Mouse (Mus musculus): Measurements from ENCODE around the gene Plvap. TPM values are rescaled to one million over a fixed set of nuclear protein-coding genes. Genes with fewer than 3 reads are reported as not detected.
A peak's percentile ranks its signal among the peaks of the same experiment; 100 is the strongest.

The Plvap gene
- polyA plus RNA-seq (2014; fragmentation: Nextera tagmentation; extraction: Ambion mirVana) = 33.7 and 34.1 TPM in 2 replicates

GRCm38 (mm10) chr8:71511644-71512043 is at the start of gene Plvap:
Gene Plvap, minus strand, starts transcription at chr8:71511752.
- Histone ChIP-seq H3K4me3 (ENCODE audit: low read depth, low read length) (no peak within 1 kb of the TSS), H3K4me2 (no peak within 1 kb of the TSS), H3K36me3 (ENCODE audit: control insufficient read depth, insufficient read depth, low read length) (no peaks in the 10 kb centered on the region), H3K27ac (ENCODE audit: low read depth, low read length) (no peak within 1 kb of the TSS), H3K27me3 (ENCODE audit: control insufficient read depth, insufficient read depth, low read length) (peaks cover 23% of the 10 kb centered on the region), H3K9ac (ENCODE audit: low read length) (no peak within 1 kb of the TSS), H3K4me1 (ENCODE audit: control insufficient read depth, insufficient read depth, low read length) (peaks cover under 1% of the 10 kb centered on the region; the same call in 1 of the 2 replicates), H3K9me3 (ENCODE audit: control insufficient read depth, low read length) (no peaks in the 10 kb centered on the region)
- DNase-seq (ENCODE audit: low spot score, missing footprints) (no peak), ATAC-seq (ENCODE audit: low FRiP score) (no peak)
- 79% methylated on average over 14 of the region's 14 CpGs for WGBS

DNA sequence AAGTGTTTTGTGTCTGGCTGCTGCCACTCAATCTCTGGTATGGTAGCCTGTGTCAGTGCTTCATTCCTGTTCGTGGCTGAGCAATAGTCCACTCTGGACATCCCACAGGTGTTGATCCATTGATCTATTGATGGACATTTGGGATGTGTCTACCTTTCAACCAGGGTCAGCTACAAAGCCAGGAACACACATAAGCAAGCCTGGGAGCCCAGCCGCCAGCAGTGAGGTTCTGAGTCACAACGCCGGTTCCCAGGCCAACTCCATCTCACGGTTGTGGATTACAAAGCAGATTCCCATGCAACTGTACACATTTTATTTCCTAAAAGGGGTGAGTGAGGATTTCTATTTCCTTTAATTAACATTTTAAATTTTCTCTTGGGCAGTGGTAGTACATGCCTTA is 49.2 kb upstream of the Plvap start:
- H3K4me2 ChIP-seq = no peak overlapping the region
- no peak overlapping the region for H3K27ac ChIP-seq (ENCODE audit: low read depth, low read length)
- no peak overlapping the region for H3K4me3 ChIP-seq (ENCODE audit: low read depth, low read length)
- 82% methylated on average over 5 of the region's 5 CpGs for WGBS
- H3K27me3 ChIP-seq (ENCODE audit: control insufficient read depth, insufficient read depth, low read length) = peaks cover 67% of the 10 kb centered on the region
- peaks cover 5% of the 10 kb centered on the region for H3K9me3 ChIP-seq (ENCODE audit: control insufficient read depth, low read length)
- ATAC-seq (ENCODE audit: low FRiP score) (no peak), DNase-seq (ENCODE audit: low spot score, missing footprints) (no peak)
- no peaks in the 10 kb centered on the region for H3K36me3 ChIP-seq (ENCODE audit: control insufficient read depth, insufficient read depth, low read length)
- no peak overlapping the region for H3K9ac ChIP-seq (ENCODE audit: low read length)
- H3K4me1 ChIP-seq (ENCODE audit: control insufficient read depth, insufficient read depth, low read length) = no peaks in the 10 kb centered on the region

GRCm38 (mm10) chr8:71560071-71560470 is 48.5 kb upstream of the Plvap start:
- DNase-seq (ENCODE audit: low spot score, missing footprints) (no peak), ATAC-seq (ENCODE audit: low FRiP score) (no peak)
- H3K36me3 ChIP-seq (ENCODE audit: control insufficient read depth, insufficient read depth, low read length) = no peaks in the 10 kb centered on the region
- no peak overlapping the region for H3K4me3 ChIP-seq (ENCODE audit: low read depth, low read length)
- H3K27ac ChIP-seq (ENCODE audit: low read depth, low read length) = no peak overlapping the region
- H3K4me1 ChIP-seq (ENCODE audit: control insufficient read depth, insufficient read depth, low read length) = no peaks in the 10 kb centered on the region
- H3K4me2 ChIP-seq = no peak overlapping the region
- 78% methylated on average over 3 of the region's 3 CpGs for WGBS
- peaks cover 5% of the 10 kb centered on the region for H3K9me3 ChIP-seq (ENCODE audit: control insufficient read depth, low read length)
- peaks cover 69% of the 10 kb centered on the region for H3K27me3 ChIP-seq (ENCODE audit: control insufficient read depth, insufficient read depth, low read length)
- no peak overlapping the region for H3K9ac ChIP-seq (ENCODE audit: low read length)

- Histone ChIP-seq H3K4me2 (peak overlapping the region; percentile 41), H3K27me3 (ENCODE audit: control insufficient read depth, insufficient read depth, low read length) (peaks cover 69% of the 10 kb centered on the region), H3K9ac (ENCODE audit: low read length) (no peak overlapping the region), H3K4me3 (ENCODE audit: low read depth, low read length) (peak overlapping the region; percentile 19), H3K9me3 (ENCODE audit: control insufficient read depth, low read length) (peaks cover 2% of the 10 kb centered on the region), H3K36me3 (ENCODE audit: control insufficient read depth, insufficient read depth, low read length) (no peaks in the 10 kb centered on the region), H3K4me1 (ENCODE audit: control insufficient read depth, insufficient read depth, low read length) (no peaks in the 10 kb centered on the region), H3K27ac (ENCODE audit: low read depth, low read length) (no peak overlapping the region)
- WGBS = 1% methylated on average over 24 of the region's 24 CpGs
- ATAC-seq (ENCODE audit: low FRiP score) (peak; percentile 53), DNase-seq (ENCODE audit: low spot score, missing footprints) (peak; percentile 88)
Observed at GRCm38 (mm10) chr8:71558958-71559690, 47.6 kb upstream of the Plvap start.

DNA sequence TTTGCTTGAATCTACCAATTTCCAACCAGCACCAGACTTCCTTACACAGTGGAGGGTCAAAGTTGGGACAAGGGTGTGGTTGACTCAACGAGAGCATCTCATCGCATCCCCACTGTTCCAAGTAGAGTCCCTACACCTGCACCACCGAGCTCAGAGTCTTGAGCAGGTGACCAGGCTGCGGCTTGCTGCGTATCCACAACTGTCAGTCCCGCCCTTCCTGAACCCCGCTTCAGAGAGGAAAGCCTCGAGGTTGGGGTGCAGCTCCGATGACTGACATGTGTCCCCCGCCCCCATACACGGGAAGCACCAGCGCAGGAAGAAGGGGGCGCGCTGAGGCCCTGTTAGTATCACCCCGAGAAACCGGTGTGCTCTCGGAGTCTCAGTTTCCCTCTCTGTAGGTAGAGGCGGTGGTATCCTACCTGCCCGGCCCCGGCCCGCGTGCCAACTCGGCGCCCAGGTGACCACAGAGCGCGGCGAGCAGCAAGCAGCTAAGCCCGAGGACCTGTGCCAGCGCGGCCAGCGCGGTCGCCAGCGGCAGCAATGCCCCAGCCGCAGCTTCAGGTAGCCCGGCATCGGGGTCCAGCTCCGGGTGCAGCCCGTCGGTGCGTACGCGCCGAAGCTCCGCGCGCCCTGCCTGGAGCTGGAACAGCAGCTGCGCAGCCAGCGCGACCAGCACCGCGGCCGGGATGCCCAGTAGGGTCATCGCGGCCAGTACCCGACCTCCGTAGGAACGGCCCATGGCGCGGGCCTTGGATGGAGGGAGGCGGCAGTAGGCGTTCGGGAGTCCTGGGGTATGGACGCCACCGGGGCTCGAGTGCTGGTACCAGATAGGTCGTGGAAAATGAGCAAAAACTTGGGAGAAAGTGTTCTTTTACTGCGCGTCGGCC is 46.8 kb upstream of the Plvap start, which contains the start of gene Tmem221:
Gene Tmem221, minus strand, starts transcription at position 801 of the 887 bp plus-strand sequence.
- H3K27ac ChIP-seq (ENCODE audit: low read depth, low read length) = no peak within 1 kb of the TSS
- DNase-seq (ENCODE audit: low spot score, missing footprints) (peak; percentile 83), ATAC-seq (ENCODE audit: low FRiP score) (peak; percentile 6; the same call in 1 of the 2 replicates)
- H3K4me2 ChIP-seq = peak within 1 kb of the TSS; percentile 41
- H3K9ac ChIP-seq (ENCODE audit: low read length) = no peak within 1 kb of the TSS
- H3K27me3 ChIP-seq (ENCODE audit: control insufficient read depth, insufficient read depth, low read length) = peaks cover 69% of the 10 kb centered on the region
- no peaks in the 10 kb centered on the region for H3K9me3 ChIP-seq (ENCODE audit: control insufficient read depth, low read length)
- WGBS = 4% methylated on average over 70 of the region's 70 CpGs
- no peaks in the 10 kb centered on the region for H3K36me3 ChIP-seq (ENCODE audit: control insufficient read depth, insufficient read depth, low read length)
- peak within 1 kb of the TSS; percentile 19 for H3K4me3 ChIP-seq (ENCODE audit: low read depth, low read length)
- no peaks in the 10 kb centered on the region for H3K4me1 ChIP-seq (ENCODE audit: control insufficient read depth, insufficient read depth, low read length)

DNA sequence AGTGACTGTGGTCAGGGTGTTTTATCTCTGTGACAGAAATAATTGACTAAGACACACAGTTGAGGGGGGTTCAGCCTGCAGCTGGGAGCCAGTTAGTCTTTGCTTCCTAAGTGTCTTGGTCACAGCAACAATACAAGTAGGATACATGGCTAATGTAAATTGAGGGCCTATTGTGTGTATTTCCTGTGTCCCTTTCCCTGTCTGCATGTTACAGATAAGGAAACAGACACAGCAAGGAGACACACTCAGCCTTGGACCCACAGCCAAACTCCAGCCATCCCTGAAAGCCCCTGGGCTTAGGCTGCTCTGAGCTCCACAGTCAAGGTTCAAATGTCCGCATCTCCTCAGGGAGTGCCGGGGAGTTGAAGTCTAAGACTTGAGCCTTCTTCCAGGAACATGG is 43.1 kb upstream of the Plvap start:
- Histone ChIP-seq H3K4me2 (no peak overlapping the region), H3K4me1 (ENCODE audit: control insufficient read depth, insufficient read depth, low read length) (no peaks in the 10 kb centered on the region), H3K9me3 (ENCODE audit: control insufficient read depth, low read length) (no peaks in the 10 kb centered on the region), H3K27ac (ENCODE audit: low read depth, low read length) (no peak overlapping the region), H3K36me3 (ENCODE audit: control insufficient read depth, insufficient read depth, low read length) (no peaks in the 10 kb centered on the region), H3K27me3 (ENCODE audit: control insufficient read depth, insufficient read depth, low read length) (peaks cover 35% of the 10 kb centered on the region), H3K9ac (ENCODE audit: low read length) (no peak overlapping the region), H3K4me3 (ENCODE audit: low read depth, low read length) (no peak overlapping the region)
- no peak for DNase-seq (ENCODE audit: low spot score, missing footprints)
- no peak for ATAC-seq (ENCODE audit: low FRiP score)
- 90% methylated on average over 2 of the region's 2 CpGs for whole genome bisulfite sequencing

DNA sequence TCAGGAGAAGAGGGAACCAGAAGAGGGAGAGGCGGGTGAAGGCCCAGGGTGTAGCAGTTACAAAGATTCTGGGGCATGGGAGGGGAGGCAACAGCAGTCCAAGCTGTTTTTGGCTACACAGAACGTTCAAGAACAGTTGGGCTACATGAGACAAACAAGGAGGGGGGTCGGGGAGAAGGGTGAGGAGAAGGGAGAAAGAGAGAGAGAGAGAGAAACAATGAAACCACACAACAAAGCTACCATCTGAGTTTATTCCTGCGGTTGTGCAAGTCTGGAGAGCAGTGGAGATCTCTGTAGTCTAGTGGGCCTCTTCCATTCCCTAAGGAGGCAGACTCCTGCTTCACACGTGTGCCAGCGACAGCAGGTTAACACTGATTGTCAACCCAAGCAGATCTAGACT is 42.4 kb upstream of the Plvap start:
- Histone ChIP-seq H3K36me3 (ENCODE audit: control insufficient read depth, insufficient read depth, low read length) (no peaks in the 10 kb centered on the region), H3K9me3 (ENCODE audit: control insufficient read depth, low read length) (no peaks in the 10 kb centered on the region), H3K4me1 (ENCODE audit: control insufficient read depth, insufficient read depth, low read length) (no peaks in the 10 kb centered on the region), H3K27me3 (ENCODE audit: control insufficient read depth, insufficient read depth, low read length) (peaks cover 29% of the 10 kb centered on the region), H3K4me3 (ENCODE audit: low read depth, low read length) (no peak overlapping the region), H3K4me2 (no peak overlapping the region), H3K27ac (ENCODE audit: low read depth, low read length) (no peak overlapping the region), H3K9ac (ENCODE audit: low read length) (no peak overlapping the region)
- DNase-seq (ENCODE audit: low spot score, missing footprints) (no peak), ATAC-seq (ENCODE audit: low FRiP score) (no peak)
- 73% methylated on average over 6 of the region's 6 CpGs for WGBS

DNA sequence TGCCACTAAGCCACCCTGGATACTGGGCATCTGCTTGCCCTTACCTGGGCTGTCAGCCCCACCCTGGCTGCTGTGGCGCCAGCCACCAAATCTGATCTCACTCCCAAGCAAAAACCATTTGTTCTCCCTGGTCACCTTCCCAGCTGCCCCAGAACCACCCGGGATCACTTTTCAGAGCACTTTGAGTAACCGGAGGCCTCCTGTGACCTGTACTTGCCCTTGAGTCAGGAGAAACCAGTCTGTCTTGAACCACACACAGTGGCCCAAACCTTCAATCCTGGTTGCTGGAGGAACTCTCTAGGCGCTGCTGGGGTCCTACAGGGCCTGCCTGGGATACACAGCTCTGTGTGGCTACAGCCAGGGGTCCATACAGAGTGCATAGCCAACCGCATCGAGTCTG is 41.2 kb upstream of the Plvap start:
- Histone ChIP-seq H3K4me3 (ENCODE audit: low read depth, low read length) (no peak overlapping the region), H3K27me3 (ENCODE audit: control insufficient read depth, insufficient read depth, low read length) (peaks cover 17% of the 10 kb centered on the region), H3K27ac (ENCODE audit: low read depth, low read length) (no peak overlapping the region), H3K9me3 (ENCODE audit: control insufficient read depth, low read length) (no peaks in the 10 kb centered on the region), H3K36me3 (ENCODE audit: control insufficient read depth, insufficient read depth, low read length) (0 out of 2 replicates have a peak, but pooled peaks cover 3% of the 10 kb centered on the region), H3K9ac (ENCODE audit: low read length) (no peak overlapping the region), H3K4me1 (ENCODE audit: control insufficient read depth, insufficient read depth, low read length) (no peaks in the 10 kb centered on the region), H3K4me2 (no peak overlapping the region)
- ATAC-seq (ENCODE audit: low FRiP score) (no peak), DNase-seq (ENCODE audit: low spot score, missing footprints) (no peak)
- 74% methylated on average over 6 of the region's 6 CpGs for WGBS

DNA sequence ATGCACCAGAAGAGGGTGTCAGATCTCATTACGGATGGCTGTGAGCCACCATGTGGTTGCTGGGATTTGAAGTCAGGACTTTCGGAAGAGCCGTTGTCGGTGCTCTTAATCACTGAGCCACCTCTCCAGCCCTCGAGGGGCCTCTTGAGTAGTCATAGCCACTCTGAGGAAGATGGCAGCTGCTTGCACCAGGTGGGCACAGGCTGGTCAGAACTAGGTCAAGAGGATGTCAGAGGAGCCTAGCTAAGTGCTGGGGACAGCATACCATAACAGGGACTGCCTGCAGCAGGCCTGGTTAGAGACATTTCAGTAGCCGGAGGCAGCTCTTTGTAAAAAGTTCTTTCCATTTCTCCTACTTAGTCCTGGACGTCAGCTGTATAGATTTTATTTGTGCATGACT is 39.2 kb upstream of the Plvap start:
- 73% methylated on average over 7 of the region's 7 CpGs for WGBS

More for the DNA sequence above, 39.2 kb upstream of the Plvap start:
- H3K36me3 ChIP-seq (ENCODE audit: control insufficient read depth, insufficient read depth, low read length) = peaks cover 3% of the 10 kb centered on the region; the same call in 1 of the 2 replicates
- DNase-seq (ENCODE audit: low spot score, missing footprints) (no peak), ATAC-seq (ENCODE audit: low FRiP score) (no peak)
- H3K4me1 ChIP-seq (ENCODE audit: control insufficient read depth, insufficient read depth, low read length) = no peaks in the 10 kb centered on the region
- no peaks in the 10 kb centered on the region for H3K9me3 ChIP-seq (ENCODE audit: control insufficient read depth, low read length)
- H3K27ac ChIP-seq (ENCODE audit: low read depth, low read length) = no peak overlapping the region
- H3K4me2 ChIP-seq = no peak overlapping the region
- H3K27me3 ChIP-seq (ENCODE audit: control insufficient read depth, insufficient read depth, low read length) = peaks cover 2% of the 10 kb centered on the region; the same call in 1 of the 2 replicates
- no peak overlapping the region for H3K9ac ChIP-seq (ENCODE audit: low read length)
- H3K4me3 ChIP-seq (ENCODE audit: low read depth, low read length) = no peak overlapping the region

All from midbrain, embryonic 11.5 days (tissue).